Mouse (Mus musculus): Measurements from ENCODE around the gene Selenot.
"Not testable (repeated sequence)": the region's sequence is repeated elsewhere in the genome, so short reads cannot be mapped to it uniquely, and the experiment has no call there.

Selenot gene

GRCm38 (mm10) chr3:58576137-58577066, at the start of gene Selenot:
Gene Selenot, plus strand, starts transcription at chr3:58576636.
- DNase-seq, result peak; percentile 96

DNA sequence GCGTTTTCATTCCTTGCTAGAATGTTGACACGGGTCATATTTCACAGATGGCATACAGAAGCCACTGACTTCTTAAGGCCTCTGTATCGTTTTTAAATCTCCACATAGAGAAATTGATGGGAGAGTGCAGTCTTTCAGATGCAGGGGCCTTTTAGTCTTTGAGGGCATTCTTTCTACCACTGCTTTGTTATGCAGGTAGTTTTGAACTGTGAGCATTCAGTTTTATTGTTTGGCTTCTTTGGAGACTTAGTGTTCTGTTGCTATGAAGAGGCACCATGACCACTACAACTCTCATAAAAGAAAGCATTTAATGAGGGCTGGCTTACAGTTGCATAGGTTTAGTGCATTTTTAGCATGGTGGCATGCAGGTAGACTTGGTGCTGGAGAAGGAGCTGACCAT, 39.9 kb upstream of the Selenot start:
- no peak for DNase-seq

DNA sequence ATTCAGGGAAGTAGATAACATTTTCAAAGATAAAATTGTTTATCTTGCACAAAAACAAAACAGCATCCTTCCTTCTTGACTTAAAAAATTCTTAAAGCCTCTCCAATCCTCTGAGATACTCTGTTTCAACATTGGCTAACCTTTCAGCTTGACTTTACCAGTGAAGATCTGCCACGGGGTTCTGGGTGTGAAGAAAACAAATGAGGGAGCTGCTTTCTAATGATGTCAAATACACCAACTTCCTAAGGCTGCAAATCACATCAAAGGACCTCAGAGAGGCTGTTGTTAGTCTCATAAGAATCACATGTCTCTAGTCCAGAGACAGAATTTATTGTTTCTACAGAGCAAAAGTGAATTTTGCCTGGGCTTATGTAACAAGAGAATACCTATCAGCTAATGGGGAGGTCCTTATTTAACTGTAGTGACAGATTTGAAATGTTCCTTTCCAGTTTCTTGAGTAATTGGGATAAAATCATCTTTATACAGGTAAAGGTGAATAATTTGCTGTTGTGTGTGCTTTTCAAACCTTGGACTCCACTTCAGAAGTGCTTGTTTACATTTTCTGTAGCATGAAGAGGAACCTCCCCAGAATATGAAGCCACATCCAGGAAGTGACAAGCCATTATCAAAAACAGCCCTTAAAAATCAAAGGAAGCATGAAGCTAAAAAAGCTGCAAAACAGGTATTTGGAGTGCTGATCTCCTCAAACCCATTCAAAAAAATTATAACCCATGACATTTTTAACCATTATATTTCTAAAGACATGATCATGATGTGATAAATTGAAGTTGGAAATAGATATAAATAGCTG, 24.2 kb upstream of the Selenot start:
- DNase-seq, result no peak

DNA sequence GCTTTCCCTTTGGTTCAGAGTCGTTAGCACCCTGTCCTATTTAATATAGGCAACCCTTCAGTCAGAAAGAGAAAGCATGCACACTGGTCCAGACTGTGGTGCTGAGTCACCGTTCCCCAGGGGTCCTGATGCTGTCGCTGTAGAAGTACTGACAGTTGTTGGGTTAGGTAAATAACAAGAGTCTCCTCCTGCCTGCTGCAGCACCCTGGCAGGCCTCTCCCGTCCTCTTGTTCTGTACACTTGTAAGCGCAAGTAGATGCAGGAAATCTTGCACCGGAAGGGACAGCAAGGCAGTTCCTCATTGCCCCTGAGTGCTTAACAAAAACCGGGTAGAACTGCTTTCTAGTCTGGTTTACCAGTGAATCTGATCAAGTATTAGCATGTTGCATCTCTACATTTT, 19.8 kb upstream of the Selenot start:
- no peak for DNase-seq

DNA sequence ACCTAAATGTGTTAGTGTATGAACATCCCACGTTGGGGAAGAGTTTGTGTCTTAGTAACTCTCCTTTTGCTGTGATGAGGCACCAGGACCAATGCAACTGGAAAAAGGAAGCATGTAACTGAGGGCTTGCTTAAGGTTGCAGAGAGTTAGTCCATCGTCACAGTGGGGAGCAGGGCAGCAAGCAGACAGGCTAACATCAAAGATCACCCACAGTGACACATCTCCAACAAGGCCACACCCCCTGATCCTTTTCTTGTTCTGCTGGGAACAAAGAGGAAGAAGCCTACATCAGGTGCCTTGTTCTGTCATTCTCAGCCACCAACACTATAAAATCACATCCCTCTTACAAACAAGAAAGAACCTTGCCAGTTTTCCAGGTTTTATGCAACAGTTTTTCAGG, 16.5 kb upstream of the Selenot start:
- no peak for DNase-seq

GRCm38 (mm10) chr3:58561437-58561836, 15.0 kb upstream of the Selenot start:
- no peak for DNase-seq

DNA sequence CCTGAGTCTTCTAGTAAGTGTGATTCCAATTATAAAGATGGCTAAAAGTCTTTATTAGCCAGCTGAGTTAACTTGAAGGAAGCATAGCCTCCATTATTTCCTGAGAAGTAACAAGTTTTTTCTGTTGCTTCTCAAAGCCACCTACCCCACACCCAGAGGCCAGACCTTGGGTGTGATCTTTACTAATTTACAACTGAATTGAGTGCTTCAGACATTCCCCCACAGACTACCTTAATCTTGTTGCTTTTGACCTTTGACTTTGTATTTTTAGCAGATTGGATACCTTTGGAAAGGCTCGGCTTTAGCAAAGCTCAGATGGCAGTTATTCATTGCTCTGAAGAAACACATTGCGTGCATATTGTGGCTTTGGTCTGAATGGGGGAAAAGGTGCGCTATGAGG, 5.6 kb upstream of the Selenot start:
- no peak for DNase-seq

GRCm38 (mm10) chr3:58577067-58577503, 649 bp downstream of the Selenot start:
- DNase-seq, result peak; percentile 16

GRCm38 (mm10) chr3:58577506-58578050, 1.1 kb downstream of the Selenot start:
- DNase-seq, result no peak

DNA sequence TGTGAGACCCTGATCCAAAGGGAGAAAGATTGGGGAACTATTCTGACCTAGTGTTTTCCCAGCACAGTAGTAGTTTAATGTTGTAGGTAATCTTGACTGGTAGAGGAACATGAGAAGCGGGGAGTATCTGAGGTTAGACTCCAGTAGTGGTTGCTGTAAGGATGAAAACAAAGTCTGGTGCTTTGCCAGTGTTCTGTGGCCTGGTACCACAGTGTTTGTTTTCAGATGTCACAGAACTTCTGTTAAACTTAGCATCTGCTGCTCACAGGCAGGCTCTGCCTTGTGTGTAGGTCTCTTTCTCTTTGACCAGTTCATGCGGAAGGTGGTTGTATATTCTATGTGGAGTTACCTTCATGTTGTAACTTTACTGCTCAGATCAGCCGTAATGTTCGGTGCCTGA, 5.1 kb downstream of the Selenot start:
- DNase-seq, result no peak

GRCm38 (mm10) chr3:58582297-58582696, 5.9 kb downstream of the Selenot start:
- DNase-seq, result no peak

DNA sequence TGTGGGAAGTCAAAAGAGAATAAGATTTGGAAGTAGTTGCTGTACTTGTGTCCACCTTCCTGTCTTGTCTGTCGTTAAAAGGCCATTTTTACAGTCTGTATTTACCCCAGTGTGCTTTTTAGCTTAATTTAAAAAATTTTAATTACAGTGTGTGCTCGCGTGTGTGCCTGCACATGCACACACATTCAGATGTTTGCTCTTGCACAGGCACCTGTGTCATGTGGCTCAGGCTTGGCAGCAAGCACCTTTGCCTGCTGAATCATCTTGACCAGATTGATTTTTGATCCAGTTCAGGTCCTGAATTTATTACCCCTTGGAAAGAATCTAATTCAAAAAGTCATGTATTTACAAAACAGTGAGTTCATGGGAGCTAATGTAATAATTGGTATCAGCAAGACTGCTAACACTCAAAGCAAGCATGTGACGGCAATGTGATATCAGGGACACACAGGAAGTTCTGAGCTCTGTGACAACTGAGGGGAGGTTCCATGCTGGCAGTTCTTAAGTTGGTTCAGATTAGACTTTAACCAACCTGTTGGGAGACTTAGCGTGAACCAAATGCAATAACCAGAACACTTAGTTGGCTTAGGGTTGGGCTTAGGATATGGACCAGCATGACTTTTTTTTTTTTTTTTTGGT, 6.5 kb downstream of the Selenot start:
- no peak for DNase-seq

GRCm38 (mm10) chr3:58590544-58590943, 14.1 kb downstream of the Selenot start:
- not testable (repeated sequence) for DNase-seq

- not testable (repeated sequence) for DNase-seq
Measured at GRCm38 (mm10) chr3:58592666-58593065, 16.2 kb downstream of the Selenot start.

- DNase-seq, result no peak
Measured at GRCm38 (mm10) chr3:58593623-58594022, 17.2 kb downstream of the Selenot start.

- DNase-seq, result no peak
Measured at GRCm38 (mm10) chr3:58608506-58608905, 32.1 kb downstream of the Selenot start.

GRCm38 (mm10) chr3:58609985-58610384, 33.5 kb downstream of the Selenot start:
- DNase-seq, result no peak

DNA sequence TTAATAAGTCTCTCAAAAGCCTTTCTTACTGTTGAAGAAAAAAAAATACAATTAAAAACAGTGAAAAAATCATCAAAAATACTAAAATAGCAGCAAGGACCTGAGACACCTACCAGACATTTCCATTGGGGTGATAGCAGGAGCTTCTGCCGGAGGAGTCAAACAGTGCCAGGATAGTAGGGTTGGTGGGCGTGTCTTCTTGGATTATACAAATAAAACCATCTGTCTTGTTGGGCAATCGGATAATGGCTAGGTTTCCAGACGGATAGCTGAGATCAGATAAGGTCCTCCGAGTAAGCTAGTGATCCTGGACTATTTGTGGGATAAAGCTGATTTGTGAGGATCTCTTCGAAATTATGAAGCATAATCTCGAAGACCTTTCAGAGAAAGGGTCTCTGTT, 44.6 kb downstream of the Selenot start:
- DNase-seq, result no peak

DNA sequence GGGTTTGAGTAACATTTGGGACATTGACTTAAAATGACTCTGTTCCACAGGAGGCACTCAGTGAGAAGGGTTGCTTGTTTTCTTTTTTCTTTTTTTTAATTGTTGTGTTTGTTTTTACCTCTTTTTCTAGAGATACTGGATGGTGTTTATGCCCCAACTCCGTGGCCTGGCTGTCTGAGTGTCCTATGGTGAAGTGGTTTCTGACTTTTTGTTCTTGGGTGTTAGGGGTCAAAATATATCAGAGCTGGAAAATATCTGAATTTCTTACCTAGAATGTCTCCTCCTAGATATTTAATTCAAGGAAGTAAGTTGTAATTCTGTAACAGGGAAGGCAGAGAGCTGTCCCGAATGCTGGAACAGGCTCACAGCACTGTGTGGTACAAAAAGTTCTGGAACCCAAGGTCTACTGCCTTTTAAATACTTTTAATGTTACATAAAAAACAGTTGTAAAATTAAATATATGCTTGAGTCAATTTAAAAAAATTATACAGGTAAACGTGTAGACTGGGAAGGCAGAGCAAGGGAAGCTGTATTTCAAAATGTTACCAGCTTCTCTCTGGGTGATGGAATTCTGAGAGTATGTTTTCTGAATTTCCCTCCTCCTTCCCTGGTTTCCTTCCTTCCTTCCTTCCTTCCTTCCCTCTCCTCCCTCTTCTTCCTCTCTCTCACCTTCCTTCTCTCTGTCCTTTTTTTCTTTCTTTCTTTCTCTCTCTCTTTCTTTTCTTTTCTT, 46.4 kb downstream of the Selenot start:
- no peak for DNase-seq

GRCm38 (mm10) chr3:58624981-58625380, 48.5 kb downstream of the Selenot start:
- DNase-seq, result no peak

GRCm38 (mm10) chr3:58631693-58632092, 55.3 kb downstream of the Selenot start:
- no peak for DNase-seq
